Mouse (Mus musculus) cerebellum, postnatal 10 days (tissue): ENCODE measurements around the gene Atp5e.

Source experiments
- DNase-seq, 2 experiments: peaks; one replicate each; pipeline ENCODE4 v3.0.0; 2021; ENCODE audit warnings: mixed read lengths in 2 of 2

Atp5e gene

DNA sequence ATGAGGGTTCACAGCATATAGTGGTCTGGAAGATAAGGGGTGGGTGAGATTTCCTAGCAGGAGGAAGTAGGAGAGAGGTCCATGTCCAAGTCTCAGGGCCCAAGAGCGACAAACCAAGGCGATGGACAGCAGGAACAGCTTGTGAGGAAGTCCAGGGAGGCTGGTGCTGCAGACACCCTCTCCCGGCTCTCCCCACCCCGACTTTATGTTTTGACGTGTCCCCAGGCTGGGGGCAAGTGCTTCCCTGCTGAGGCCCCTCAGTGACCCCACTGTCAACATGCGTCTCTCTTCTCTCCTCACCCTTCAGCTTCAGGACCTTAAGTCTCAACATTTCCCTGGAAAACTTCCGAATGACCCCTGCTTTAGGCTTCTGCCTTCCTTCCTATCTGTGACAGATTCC is 50.8 kb downstream of the Atp5e start:
- no peak for DNase-seq
